Mouse (Mus musculus): ENCODE data around the gene Med17. TPM values are rescaled to one million over a fixed set of nuclear protein-coding genes. Genes with fewer than 3 reads are reported as not detected.

Med17 gene
- total RNA-seq, 1 experiment from 2014 or later, result 45.6 TPM

DNA sequence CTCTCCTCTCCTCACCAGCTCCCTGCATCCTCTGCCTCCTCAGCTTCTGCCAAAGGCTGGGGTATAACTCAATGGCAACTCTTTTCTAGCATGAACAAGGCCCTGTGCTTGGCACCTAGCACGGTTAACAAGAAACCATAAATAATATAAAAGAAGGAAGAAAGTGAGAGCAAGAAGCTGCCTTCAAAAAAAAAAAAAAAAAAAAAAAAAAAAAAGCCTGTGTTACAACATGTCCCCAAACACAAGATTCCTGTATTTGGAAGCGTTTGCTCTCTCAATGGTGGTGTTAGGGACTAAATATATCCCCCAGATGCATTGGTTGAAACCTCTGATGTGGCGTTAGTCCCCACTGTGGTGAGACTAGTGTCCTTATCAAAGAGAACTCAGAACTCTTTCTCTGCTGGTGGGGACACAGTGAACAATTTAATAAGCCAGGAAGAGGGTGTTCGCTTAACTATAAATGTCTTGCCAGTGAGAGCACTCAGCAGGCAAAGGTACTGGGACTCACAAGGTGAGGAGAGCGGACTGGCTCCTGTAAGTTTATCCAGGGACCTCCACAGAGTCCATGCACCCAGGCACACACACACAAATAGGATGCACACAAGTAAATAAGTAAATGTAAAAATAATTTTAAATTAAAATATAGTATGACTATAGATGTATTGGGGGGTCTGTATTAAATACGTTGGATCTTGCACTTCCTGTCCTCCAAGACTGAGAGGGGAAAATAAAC lies 38.7 kb downstream of the Med17 start:
- ATAC-seq (replicated peaks; ENCODE audit: insufficient number of reproducible peaks, low FRiP score, low TSS enrichment, poor library complexity, severe bottlenecking), result no peak

DNA sequence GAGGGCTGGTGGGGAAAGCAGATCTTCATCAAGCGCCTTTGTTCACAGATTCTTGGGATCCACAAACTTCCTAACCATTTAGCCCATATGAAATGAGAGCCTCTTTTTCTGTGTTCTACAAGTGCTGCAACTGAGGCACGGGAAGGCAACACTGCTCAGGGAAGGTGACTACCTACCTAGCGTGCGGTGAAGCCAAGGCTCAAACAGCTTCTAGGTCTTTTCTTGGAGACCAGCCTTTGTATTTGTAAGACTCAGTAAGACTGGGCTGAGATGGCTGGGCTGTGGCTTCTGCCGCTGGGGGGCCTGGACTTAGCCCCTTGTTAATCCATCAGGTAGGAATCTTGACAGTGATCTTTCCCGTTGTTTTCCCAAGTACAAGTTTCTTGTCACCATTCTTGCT lies 39.7 kb downstream of the Med17 start:
- ATAC-seq (replicated peaks; ENCODE audit: insufficient number of reproducible peaks, low FRiP score, low TSS enrichment, poor library complexity, severe bottlenecking), result no peak

GRCm38 (mm10) chr9:15239042-15239925 lies 40.4 kb downstream of the Med17 start, which contains the start of gene Vstm5:
Gene Vstm5 (plus strand): TSS chr9:15239045.
- ATAC-seq (replicated peaks; ENCODE audit: insufficient number of reproducible peaks, low FRiP score, low TSS enrichment, poor library complexity, severe bottlenecking), result no peak

- no peak for ATAC-seq (replicated peaks; ENCODE audit: insufficient number of reproducible peaks, low FRiP score, low TSS enrichment, poor library complexity, severe bottlenecking)
Measured at GRCm38 (mm10) chr9:15238297-15238990, 41.3 kb downstream of the Med17 start.

- no peak for ATAC-seq (replicated peaks; ENCODE audit: insufficient number of reproducible peaks, low FRiP score, low TSS enrichment, poor library complexity, severe bottlenecking)
Measured at GRCm38 (mm10) chr9:15237516-15238296, 42.0 kb downstream of the Med17 start.

DNA sequence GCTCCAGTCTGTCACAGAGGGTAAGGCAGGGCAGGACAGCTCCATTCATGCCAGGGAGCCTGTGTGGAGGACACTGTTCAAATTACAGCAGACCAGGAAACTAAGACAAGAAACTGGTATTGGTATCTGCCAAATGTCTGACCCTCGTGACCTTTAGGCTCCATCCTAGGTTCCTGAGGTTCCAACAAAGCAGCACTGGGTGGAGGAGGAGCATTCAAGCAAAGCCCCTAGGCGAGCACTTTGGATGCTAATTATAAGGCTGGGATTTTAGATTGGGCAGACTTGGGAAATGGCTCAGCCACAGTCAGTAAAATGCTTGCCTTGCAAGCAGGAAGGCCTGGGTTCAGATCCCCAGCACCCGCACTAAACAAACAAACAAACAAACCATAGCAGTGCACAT lies 43.7 kb downstream of the Med17 start:
- ATAC-seq (replicated peaks; ENCODE audit: insufficient number of reproducible peaks, low FRiP score, low TSS enrichment, poor library complexity, severe bottlenecking), result no peak

DNA sequence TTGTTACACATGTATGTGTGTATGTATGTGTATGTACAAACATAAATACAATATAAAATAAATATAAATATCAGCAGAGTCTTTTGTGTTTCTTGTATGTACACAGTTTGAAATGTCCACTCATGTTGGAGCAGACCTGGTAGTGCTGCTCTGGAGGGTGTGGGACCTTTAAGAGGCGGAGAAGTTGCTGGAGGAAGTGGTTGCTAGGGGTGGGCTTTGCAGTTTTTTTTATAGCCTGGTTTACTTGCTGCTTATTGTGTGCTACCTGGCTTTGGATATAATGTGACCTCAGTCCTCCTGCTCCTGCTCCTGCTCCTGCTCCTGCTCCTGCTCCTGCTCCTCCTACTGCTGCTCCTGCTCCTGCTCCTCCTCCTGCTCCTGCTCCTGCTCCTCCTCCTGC lies 46.1 kb downstream of the Med17 start:
- no peak for ATAC-seq (replicated peaks; ENCODE audit: insufficient number of reproducible peaks, low FRiP score, low TSS enrichment, poor library complexity, severe bottlenecking)

- ATAC-seq (replicated peaks; ENCODE audit: insufficient number of reproducible peaks, low FRiP score, low TSS enrichment, poor library complexity, severe bottlenecking), result no peak
Measured at GRCm38 (mm10) chr9:15232445-15232844, 47.3 kb downstream of the Med17 start.

GRCm38 (mm10) chr9:15224912-15225311 lies 54.8 kb downstream of the Med17 start:
- ATAC-seq (replicated peaks; ENCODE audit: insufficient number of reproducible peaks, low FRiP score, low TSS enrichment, poor library complexity, severe bottlenecking), result no peak

DNA sequence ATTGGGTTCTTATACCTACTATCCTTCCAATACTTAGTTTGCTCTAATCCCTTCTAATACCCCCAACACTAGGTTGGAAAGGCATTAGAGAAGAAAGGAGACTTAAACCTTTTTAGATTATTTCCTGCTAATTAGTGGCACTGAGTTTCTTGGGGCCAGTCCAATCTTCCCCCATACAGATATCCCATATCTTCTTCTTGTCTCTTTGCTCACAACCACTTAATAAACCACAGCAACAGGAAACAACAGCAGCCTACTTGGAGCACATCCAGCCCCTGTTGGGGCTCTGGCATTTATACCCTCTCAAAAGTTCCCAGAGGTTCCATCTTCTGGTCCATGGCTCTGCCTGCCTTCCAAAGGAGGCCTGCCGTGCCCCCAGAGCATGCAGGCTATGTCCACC lies 66.0 kb downstream of the Med17 start:
- no peak for ATAC-seq (replicated peaks; ENCODE audit: insufficient number of reproducible peaks, low FRiP score, low TSS enrichment, poor library complexity, severe bottlenecking)

GRCm38 (mm10) chr9:15211876-15212275 lies 67.9 kb downstream of the Med17 start:
- ATAC-seq (replicated peaks; ENCODE audit: insufficient number of reproducible peaks, low FRiP score, low TSS enrichment, poor library complexity, severe bottlenecking), result no peak

Other genes starting within 250 kb of the Med17 start
- gene Panx1, start 234.5 kb downstream of the Med17 start, total RNA-seq (2017), result 11.4 to 38.4 TPM (median 34.9 TPM) in 3 replicates
- not detected in 3 replicates for gene Hephl1, start 167.8 kb downstream of the Med17 start, total RNA-seq (2017)
- gene Vstm5, start 40.9 kb downstream of the Med17 start, total RNA-seq (2017), result not detected in 3 replicates
- 607 to 978 TPM (median 864 TPM) in 3 replicates for gene Taf1d, start 26.3 kb upstream of the Med17 start, total RNA-seq (2017)
- 7.0 to 15.9 TPM (median 14.3 TPM) in 3 replicates for gene 4931406C07Rik, start 26.5 kb upstream of the Med17 start, total RNA-seq (2017)
- gene Cep295, start 77.9 kb upstream of the Med17 start, total RNA-seq (2017), result 24.6 to 64.0 TPM (median 35.3 TPM) in 3 replicates
- 1.8 to 2.1 TPM in 2 of 3 replicates, not detected in the other for gene Smco4, start 213.5 kb upstream of the Med17 start, total RNA-seq (2017)